Mouse (Mus musculus) lung, embryonic 16.5 days (tissue): ENCODE data around the gene Hddc3. TPM values are rescaled to one million over a fixed set of nuclear protein-coding genes. Genes with fewer than 3 reads are reported as not detected.
"Not testable (repeated sequence)": the region's sequence is repeated elsewhere in the genome, so short reads cannot be mapped to it uniquely, and the experiment has no call there.

ENCODE experiments used
- ATAC-seq: fragments of 200-750 bp; cut with Nextera tagmentation; 2 replicates; pipeline ENCODE4 v1.8.0; 2017; ENCODE audit warnings: low read depth, mild to moderate bottlenecking, moderate library complexity
- H3K27ac ChIP-seq: fragments of 300-500 bp; sonication (generic); 2 replicates; pipeline ENCODE4 v1.5.1; 2014; ENCODE audit warnings: mild to moderate bottlenecking, control low read depth, low read length
- H3K27me3 ChIP-seq: fragments of 300-500 bp; sonication (generic); 2 replicates; pipeline ENCODE4 v1.6.1; 2014; ENCODE audit warnings: low read depth, low read length, mixed read lengths; ENCODE audit not compliant: control insufficient read depth, insufficient read depth
- H3K36me3 ChIP-seq: fragments of 300-500 bp; sonication (generic); 2 replicates; pipeline ENCODE4 v1.6.1; 2014; ENCODE audit warnings: low read length; ENCODE audit not compliant: control insufficient read depth, insufficient read depth
- H3K4me1 ChIP-seq: fragments of 300-500 bp; sonication (generic); replicated peaks from 2 replicates; pipeline ENCODE4 v1.6.1; 2014; ENCODE audit warnings: low read length, mixed read lengths; ENCODE audit not compliant: control insufficient read depth, insufficient read depth
- H3K4me2 ChIP-seq: fragments of 300-500 bp; sonication (generic); 2 replicates; pipeline ENCODE4 v1.6.1; 2014; ENCODE audit warnings: low read depth, low read length, control low read depth
- H3K4me3 ChIP-seq: fragments of 300-500 bp; sonication (generic); 2 replicates; pipeline ENCODE4 v1.5.1; 2014; ENCODE audit warnings: mild to moderate bottlenecking, low read length, control low read depth
- H3K9ac ChIP-seq: fragments of 300-500 bp; sonication (generic); 2 replicates; pipeline ENCODE4 v1.6.1; 2014; ENCODE audit warnings: low read length, control low read depth
- H3K9me3 ChIP-seq: fragments of 300-500 bp; sonication (generic); 2 replicates; pipeline ENCODE4 v1.6.1; 2016; ENCODE audit warnings: low read length; ENCODE audit not compliant: control insufficient read depth
- WGBS: fragments of 180-500 bp; shearing (Covaris S2); extraction: QIAGEN DNeasy Blood & Tissue Kit; methylation state at CpG from one replicate; pipeline ENCODE4 v1.1.7; 2014; 5-methylcytosine and 5-hydroxymethylcytosine counted together
- polyA plus RNA-seq: library from polyadenylated mRNA; unstranded; fragments of >200 nt; fragmentation: Nextera tagmentation; extraction: Ambion mirVana; gene quantifications from 2 replicates; pipeline ENCODE4 v1.2.1, GENCODE M21; 2015

The Hddc3 gene
- polyA plus RNA-seq, 1 experiment from 2014 or later = 21.9 TPM

DNA sequence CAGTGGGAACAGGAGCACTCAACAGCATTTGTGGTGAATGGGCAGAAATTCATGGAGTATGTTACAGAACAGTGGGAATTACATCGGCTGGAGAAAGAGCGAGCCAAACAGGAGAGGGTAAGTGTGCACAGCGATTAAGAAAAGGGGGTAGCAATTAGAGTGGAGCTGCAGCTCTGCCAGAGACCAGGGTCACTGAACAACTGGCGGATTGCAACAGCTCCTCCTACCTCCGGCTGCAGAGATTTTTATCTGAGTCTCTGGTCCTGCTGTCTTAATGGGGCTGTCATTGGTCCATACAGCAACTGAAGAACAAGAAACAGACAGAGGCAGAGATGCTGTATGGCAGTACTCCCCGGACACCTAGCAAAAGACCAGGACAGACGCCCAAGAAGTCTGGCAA lies 32.1 kb upstream of the Hddc3 start:
- no peaks in the 10 kb centered on the region for H3K4me1 ChIP-seq
- peaks cover 83% of the 10 kb centered on the region for H3K36me3 ChIP-seq
- WGBS = 74% methylated on average over 7 of the region's 7 CpGs
- H3K9me3 ChIP-seq = no peaks in the 10 kb centered on the region
- no peak overlapping the region for H3K4me3 ChIP-seq
- H3K27ac ChIP-seq = no peak overlapping the region
- H3K27me3 ChIP-seq = no peaks in the 10 kb centered on the region
- ATAC-seq = no peak
- no peak overlapping the region for H3K4me2 ChIP-seq
- no peak overlapping the region for H3K9ac ChIP-seq

DNA sequence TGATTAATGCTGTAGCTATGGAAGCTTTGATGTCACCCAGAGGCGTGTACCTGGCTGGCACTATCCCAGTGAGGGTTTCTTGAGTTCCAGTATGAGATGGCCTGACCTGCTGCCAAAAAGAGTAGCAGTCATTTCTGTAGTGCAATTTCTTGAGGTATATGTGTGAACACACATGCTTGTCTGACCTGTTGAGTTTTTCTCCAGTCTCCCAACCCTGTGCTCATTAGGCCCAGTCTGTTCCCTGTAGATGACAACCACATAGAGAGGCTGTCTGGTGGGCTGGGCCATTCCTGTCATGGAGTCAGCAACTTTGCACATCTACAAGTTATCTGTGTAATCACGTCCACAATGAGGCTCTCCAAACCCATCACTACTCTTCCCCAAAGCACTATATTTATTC lies 27.2 kb upstream of the Hddc3 start:
- Histone ChIP-seq H3K4me3 (no peak overlapping the region), H3K27me3 (no peaks in the 10 kb centered on the region), H3K4me2 (no peak overlapping the region), H3K36me3 (peaks cover 53% of the 10 kb centered on the region), H3K9ac (no peak overlapping the region), H3K27ac (no peak overlapping the region), H3K4me1 (no peaks in the 10 kb centered on the region), H3K9me3 (no peaks in the 10 kb centered on the region)
- no peak for ATAC-seq
- WGBS = 79% methylated on average over 2 of the region's 2 CpGs

DNA sequence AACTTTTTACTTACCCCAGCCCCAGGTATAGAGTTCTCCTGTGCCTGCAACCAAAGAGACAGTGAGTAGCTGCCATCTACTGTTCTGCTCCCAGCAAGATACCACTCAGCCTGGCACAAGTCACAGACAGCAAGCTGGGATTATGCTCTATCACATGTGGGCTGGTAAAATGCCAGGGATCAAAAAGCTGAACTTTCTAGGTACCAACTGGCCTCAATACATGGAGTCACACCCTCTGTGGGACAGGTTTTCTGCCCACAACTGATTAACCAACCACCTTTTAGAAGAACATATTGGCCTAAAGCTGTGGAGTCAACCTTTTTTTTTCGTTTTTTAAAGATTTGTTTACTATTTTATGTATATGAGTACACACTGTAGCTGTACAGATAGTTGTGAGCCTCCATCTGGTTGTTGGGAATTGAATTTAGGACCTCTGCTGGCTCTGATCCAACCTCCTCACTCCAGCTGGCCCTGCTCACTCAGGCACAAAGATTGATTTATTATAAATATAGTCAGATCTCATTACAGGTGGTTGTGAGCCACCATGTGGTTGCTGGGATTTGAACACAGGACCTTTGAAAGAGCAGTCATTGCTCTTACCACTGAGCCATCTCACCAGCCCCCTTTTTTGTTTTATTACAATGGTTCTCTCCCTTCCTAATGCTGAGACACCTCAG lies 25.3 kb upstream of the Hddc3 start:
- no peak overlapping the region for H3K4me2 ChIP-seq
- 54% methylated on average over 1 of the region's 1 CpGs for WGBS
- no peak overlapping the region for H3K4me3 ChIP-seq
- no peaks in the 10 kb centered on the region for H3K9me3 ChIP-seq
- H3K27me3 ChIP-seq = no peaks in the 10 kb centered on the region
- ATAC-seq = no peak
- H3K9ac ChIP-seq = no peak overlapping the region
- no peak overlapping the region for H3K27ac ChIP-seq
- H3K4me1 ChIP-seq = no peaks in the 10 kb centered on the region
- H3K36me3 ChIP-seq = peaks cover 42% of the 10 kb centered on the region

DNA sequence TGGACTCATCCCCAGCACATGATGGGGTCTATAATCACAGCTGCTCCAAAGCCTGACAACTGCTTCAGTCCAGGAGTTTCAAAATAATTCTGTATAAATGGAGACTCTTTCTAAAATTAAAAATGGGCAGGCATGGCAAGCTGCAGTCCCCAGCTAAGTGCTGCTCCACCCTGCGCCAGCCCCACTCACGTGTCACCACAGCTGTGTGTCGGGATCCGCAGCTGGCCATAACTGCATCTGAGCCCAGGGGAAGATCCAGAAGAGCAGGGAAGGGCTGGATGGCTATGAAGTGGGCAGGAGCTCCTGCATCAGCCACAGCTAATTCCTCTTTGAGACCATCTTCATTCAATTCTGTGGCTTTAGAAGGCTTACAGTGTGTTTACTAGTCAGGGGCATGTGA lies 24.2 kb upstream of the Hddc3 start:
- no peaks in the 10 kb centered on the region for H3K27me3 ChIP-seq
- H3K36me3 ChIP-seq = peaks cover 31% of the 10 kb centered on the region
- H3K9ac ChIP-seq = no peak overlapping the region
- no peaks in the 10 kb centered on the region for H3K9me3 ChIP-seq
- no peak overlapping the region for H3K4me3 ChIP-seq
- no peak overlapping the region for H3K4me2 ChIP-seq
- no peak overlapping the region for H3K27ac ChIP-seq
- WGBS = 81% methylated on average over 4 of the region's 4 CpGs
- peaks cover 9% of the 10 kb centered on the region for H3K4me1 ChIP-seq
- ATAC-seq = no peak

DNA sequence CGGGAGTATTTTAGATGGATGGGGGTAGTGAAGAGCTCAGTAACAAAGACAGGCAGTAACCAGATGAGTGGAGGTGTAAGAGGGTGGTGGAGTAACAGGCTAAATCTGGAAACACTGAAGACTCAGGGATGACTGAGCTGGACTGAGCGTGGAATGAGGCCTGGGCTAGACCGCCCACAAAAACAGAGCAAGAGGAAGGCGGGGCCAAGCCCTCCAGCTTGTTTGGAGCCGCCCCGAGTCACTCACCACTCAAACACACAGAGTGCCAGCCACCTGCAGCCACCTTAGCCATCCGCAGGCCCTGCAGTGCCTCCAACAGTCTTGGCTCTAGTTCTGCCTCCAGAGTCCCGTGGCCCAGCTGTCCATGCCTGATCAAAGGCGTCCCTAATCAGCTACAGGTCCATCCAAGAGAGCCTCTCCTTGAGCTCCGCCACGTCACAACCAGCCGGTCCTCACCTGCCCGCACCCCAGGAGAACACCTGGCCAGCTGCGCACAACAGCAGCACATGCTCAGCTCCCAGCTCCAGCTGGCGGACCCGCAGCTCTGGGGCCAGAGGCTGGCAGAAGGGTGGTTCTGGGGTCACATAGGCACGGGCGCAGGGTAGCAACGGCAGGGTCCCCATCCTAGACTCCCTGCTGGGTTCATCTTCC lies 22.9 kb upstream of the Hddc3 start:
- H3K36me3 ChIP-seq = peaks cover 19% of the 10 kb centered on the region
- no peak overlapping the region for H3K4me2 ChIP-seq
- no peak overlapping the region for H3K4me3 ChIP-seq
- H3K9ac ChIP-seq = no peak overlapping the region
- H3K27me3 ChIP-seq = no peaks in the 10 kb centered on the region
- 76% methylated on average over 19 of the region's 19 CpGs for WGBS
- ATAC-seq = no peak
- H3K9me3 ChIP-seq = no peaks in the 10 kb centered on the region
- H3K27ac ChIP-seq = no peak overlapping the region
- peaks cover 9% of the 10 kb centered on the region for H3K4me1 ChIP-seq

DNA sequence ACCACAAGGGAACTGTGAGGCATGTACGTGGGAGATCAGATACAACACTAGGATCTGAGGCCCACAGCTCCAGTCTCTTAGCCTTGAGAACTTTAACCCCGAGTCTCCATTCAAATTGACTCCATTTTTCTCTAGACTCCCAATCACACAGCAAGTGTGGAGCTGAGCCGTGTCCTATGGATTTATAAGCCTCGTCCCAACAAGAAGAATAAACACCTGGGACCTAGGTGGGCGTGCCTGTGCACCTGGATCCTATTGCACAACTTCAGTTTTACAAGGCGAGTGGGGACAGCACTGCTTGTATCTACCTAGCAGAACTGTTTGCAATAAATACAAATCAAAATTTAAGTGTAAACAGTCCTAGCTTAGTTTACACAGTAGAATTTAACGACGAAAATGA lies 19.6 kb upstream of the Hddc3 start:
- Histone ChIP-seq H3K36me3 (peaks cover 19% of the 10 kb centered on the region), H3K4me2 (peak overlapping the region; percentile 70), H3K27me3 (no peaks in the 10 kb centered on the region), H3K9me3 (no peaks in the 10 kb centered on the region), H3K4me3 (peak overlapping the region; percentile 67), H3K27ac (no peak overlapping the region; the same call in 1 of the 2 replicates), H3K4me1 (peaks cover 9% of the 10 kb centered on the region), H3K9ac (peak overlapping the region; percentile 63)
- no peak for ATAC-seq
- WGBS = 13% methylated on average over 8 of the region's 8 CpGs

DNA sequence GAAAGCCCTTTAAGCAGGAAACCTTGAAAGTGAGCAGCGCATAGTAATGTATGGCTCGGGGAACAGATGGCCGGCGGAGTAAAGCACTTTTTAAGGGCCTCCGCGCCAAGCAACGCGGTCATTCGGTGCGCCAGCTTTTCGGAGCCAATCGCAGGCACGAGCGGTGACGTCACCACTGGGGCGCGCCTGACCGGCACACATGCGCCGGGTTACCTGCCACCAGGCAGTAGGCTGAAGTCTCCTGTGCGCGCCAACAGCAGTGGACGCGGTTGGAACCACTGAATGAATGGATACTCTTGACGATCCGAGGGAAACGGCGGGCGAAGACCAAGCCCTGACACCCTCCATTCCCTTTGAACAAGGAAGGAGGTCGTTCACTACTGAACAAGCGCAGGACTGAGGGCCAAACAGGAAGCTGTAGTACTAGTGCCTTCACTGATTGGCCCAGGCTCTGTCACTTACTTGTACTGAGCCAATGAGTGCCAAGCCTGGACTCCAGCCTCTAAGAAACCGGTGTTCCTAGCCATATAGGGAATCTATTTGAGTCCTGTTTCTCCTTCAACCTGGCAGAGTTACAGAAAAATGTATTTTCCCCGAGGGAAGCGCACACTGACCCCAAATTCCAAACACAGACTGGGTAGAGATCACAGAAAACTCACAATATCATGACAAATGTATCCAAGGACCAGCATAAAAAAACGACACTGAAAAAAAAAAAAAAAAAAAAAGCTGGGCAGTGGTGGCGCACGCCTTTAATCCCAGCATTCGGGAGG lies 18.7 kb upstream of the Hddc3 start, which contains the start of gene Rccd1:
TSS of gene Rccd1 (minus strand) at position 412 of the 773 bp plus-strand sequence.
- peaks cover 27% of the 10 kb centered on the region for H3K36me3 ChIP-seq
- peak within 1 kb of the TSS; percentile 89 for H3K27ac ChIP-seq
- H3K4me1 ChIP-seq = peaks cover 9% of the 10 kb centered on the region
- ATAC-seq = peak; percentile 99
- H3K4me3 ChIP-seq = peak within 1 kb of the TSS; percentile 67
- peak within 1 kb of the TSS; percentile 63 for H3K9ac ChIP-seq
- H3K27me3 ChIP-seq = no peaks in the 10 kb centered on the region
- peak within 1 kb of the TSS; percentile 70 for H3K4me2 ChIP-seq
- 2% methylated on average over 38 of the region's 38 CpGs for WGBS
- no peaks in the 10 kb centered on the region for H3K9me3 ChIP-seq

DNA sequence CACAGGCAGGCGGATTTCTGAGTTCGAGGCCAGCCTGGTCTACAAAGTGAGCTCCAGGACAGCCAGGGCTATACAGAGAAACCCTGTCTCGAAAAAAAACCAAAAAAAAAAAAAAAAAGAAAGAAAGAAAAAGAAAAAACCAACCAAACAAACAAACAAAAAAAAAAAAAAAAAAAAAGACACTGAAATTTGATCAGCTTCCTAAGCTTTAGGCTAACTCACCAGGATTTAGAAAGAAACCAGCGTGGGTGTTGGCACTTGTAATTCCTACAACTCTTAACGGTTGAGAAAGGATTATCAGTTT lies 18.1 kb upstream of the Hddc3 start:
- not testable (repeated sequence) for H3K27me3 ChIP-seq, H3K9me3 ChIP-seq, ATAC-seq, H3K9ac ChIP-seq, H3K4me1 ChIP-seq
- 47% methylated on average over 5 of the region's 5 CpGs for WGBS
- H3K27ac ChIP-seq = peak overlapping the region; percentile 56; the same call in 1 of the 2 replicates
- H3K4me2 ChIP-seq = peak overlapping the region; percentile 70
- peak overlapping the region; percentile 67; the same call in 1 of the 2 replicates for H3K4me3 ChIP-seq
- H3K36me3 ChIP-seq = peaks cover 30% of the 10 kb centered on the region

DNA sequence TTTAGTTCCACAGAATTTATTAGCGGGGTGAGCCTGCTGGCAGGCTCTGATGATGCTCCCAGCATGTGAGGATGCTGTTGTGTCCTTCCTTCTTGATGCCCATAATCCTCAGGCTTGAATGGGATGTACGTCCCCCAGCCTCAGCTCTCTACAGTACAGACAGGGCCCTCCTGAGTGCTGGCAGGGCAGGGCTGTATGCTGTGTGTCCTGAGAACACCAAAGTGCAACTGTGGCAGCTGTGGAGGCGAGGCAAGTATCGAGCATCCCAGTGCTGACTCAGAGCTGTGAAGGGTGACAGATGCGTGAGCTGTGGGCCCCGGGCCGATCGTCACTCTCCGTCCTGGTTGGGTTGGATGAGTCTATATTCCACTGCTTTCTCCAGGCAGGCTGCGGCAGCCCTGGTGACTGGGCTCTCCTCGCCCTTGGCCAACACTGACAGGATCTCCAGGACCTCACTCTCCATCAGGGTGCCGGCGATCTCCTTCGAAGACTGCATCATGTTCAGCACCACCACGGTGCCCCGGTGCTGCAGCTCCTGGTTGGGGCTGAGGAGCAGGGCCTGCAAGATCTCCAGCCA lies 17.5 kb upstream of the Hddc3 start:
- Histone ChIP-seq H3K9ac (no peak overlapping the region), H3K27ac (peak overlapping the region; percentile 30; the same call in 1 of the 2 replicates), H3K4me2 (no peak overlapping the region), H3K9me3 (no peaks in the 10 kb centered on the region), H3K4me3 (no peak overlapping the region), H3K4me1 (peaks cover 9% of the 10 kb centered on the region), H3K27me3 (no peaks in the 10 kb centered on the region), H3K36me3 (peaks cover 36% of the 10 kb centered on the region)
- 93% methylated on average over 16 of the region's 16 CpGs for WGBS
- no peak for ATAC-seq
